Mouse (Mus musculus) cortical plate, adult 2 months (tissue): ENCODE measurements at regions not wholly inside any gene's neighbourhood (a gene's known extent, or its start where the extent isn't known, plus 50 kb on each side); places are given as distances from the start of the nearest gene placed in this dataset.

Experiments used
- CTCF ChIP-seq: fragments of 200-500 bp; IDR thresholded peaks from 2 replicates; pipeline ENCODE4 v1.5.1; 2011; ENCODE audit warnings: mild to moderate bottlenecking, control low read depth, low read length; ENCODE audit not compliant: insufficient read depth; ENCODE audit errors: extremely low read depth
- POLR2A ChIP-seq: fragments of 200-500 bp; IDR thresholded peaks from 2 replicates; pipeline ENCODE4 v1.6.1; 2011; ENCODE audit warnings: mild to moderate bottlenecking, low read length, control low read depth; ENCODE audit not compliant: insufficient read depth; ENCODE audit errors: extremely low read depth

- TF ChIP-seq CTCF (no peak), POLR2A (no peak)
Measured at GRCm38 (mm10) chr17:4612741-4613140, 381.4 kb upstream of the Arid1b start.
